Mouse (Mus musculus): ENCODE measurements around the gene 1700019D03Rik. TPM values are rescaled to one million over a fixed set of nuclear protein-coding genes. Genes with fewer than 3 reads are reported as not detected.
"Not testable (repeated sequence)": the region's sequence is repeated elsewhere in the genome, so short reads cannot be mapped to it uniquely, and the experiment has no call there.

1700019D03Rik gene
- total and polyA plus RNA-seq, 3 experiments: 2.3 to 5.3 TPM; not detected in 1

GRCm38 (mm10) chr1:52952551-52953397, 67.2 kb downstream of the 1700019D03Rik start:
- DNase-seq (ENCODE audit: low spot score) (no peak), ATAC-seq (ENCODE audit: extremely low read depth, insufficient number of reproducible peaks, low FRiP score, poor library complexity, severe bottlenecking) (no peak)
- Histone ChIP-seq H3K4me1 (ENCODE audit: insufficient read depth, low read depth, low read length) (no peaks in the 10 kb centered on the region), H3K9me3 (replicated peaks) (no peaks in the 10 kb centered on the region), H3K4me3 (ENCODE audit: low read depth, low read length) (no peak overlapping the region), H3K36me3 (replicated peaks) (no peaks in the 10 kb centered on the region), H3K27me3 (ENCODE audit: insufficient read depth, low read length) (peaks cover 12% of the 10 kb centered on the region)
- TF ChIP-seq POLR2AphosphoS5 (IDR thresholded peaks at IDR 0.05; ENCODE audit: insufficient replicate concordance, low read depth, low read length): no peak

GRCm38 (mm10) chr1:52952143-52952542, 67.8 kb downstream of the 1700019D03Rik start:
- no peak overlapping the region for H3K4me3 ChIP-seq (ENCODE audit: low read depth, low read length)
- TF ChIP-seq TAL1 (conservative IDR thresholded peaks at IDR 0.05; ENCODE audit: low read depth, low read length) (no peak), POLR2AphosphoS5 (IDR thresholded peaks at IDR 0.05; ENCODE audit: insufficient replicate concordance, low read depth, low read length) (no peak), GATA1 (IDR thresholded peaks at IDR 0.05; ENCODE audit: borderline replicate concordance, low read length) (no peak), GATA2 (IDR thresholded peaks at IDR 0.05; ENCODE audit: borderline replicate concordance, low read depth, low read length) (no peak), CTCF (IDR thresholded peaks at IDR 0.05; ENCODE audit: low read depth, low read length) (no peak)
- DNase-seq (ENCODE audit: low spot score) (no peak), ATAC-seq (ENCODE audit: extremely low read depth, insufficient number of reproducible peaks, low FRiP score, poor library complexity, severe bottlenecking) (no peak)
- peaks cover 12% of the 10 kb centered on the region for H3K27me3 ChIP-seq (ENCODE audit: insufficient read depth, low read length)
- no peaks in the 10 kb centered on the region for H3K36me3 ChIP-seq (replicated peaks)
- H3K4me1 ChIP-seq (ENCODE audit: insufficient read depth, low read depth, low read length): no peaks in the 10 kb centered on the region
- H3K9me3 ChIP-seq (replicated peaks): no peaks in the 10 kb centered on the region

- H3K4me1 ChIP-seq (ENCODE audit: insufficient read depth, low read depth, low read length): no peaks in the 10 kb centered on the region
- H3K4me3 ChIP-seq (ENCODE audit: low read depth, low read length): no peak overlapping the region
- TF ChIP-seq GATA2 (IDR thresholded peaks at IDR 0.05; ENCODE audit: borderline replicate concordance, low read depth, low read length): no peak
- no peak for TF ChIP-seq TAL1 (conservative IDR thresholded peaks at IDR 0.05; ENCODE audit: low read depth, low read length)
- TF ChIP-seq GATA1 (IDR thresholded peaks at IDR 0.05; ENCODE audit: borderline replicate concordance, low read length): no peak
- TF ChIP-seq CTCF (IDR thresholded peaks at IDR 0.05; ENCODE audit: low read depth, low read length): no peak
- TF ChIP-seq POLR2AphosphoS5 (IDR thresholded peaks at IDR 0.05; ENCODE audit: insufficient replicate concordance, low read depth, low read length): no peak
- DNase-seq (ENCODE audit: low spot score) (no peak), ATAC-seq (ENCODE audit: extremely low read depth, insufficient number of reproducible peaks, low FRiP score, poor library complexity, severe bottlenecking) (no peak)
- H3K9me3 ChIP-seq (replicated peaks): no peaks in the 10 kb centered on the region
- H3K27me3 ChIP-seq (ENCODE audit: insufficient read depth, low read length): peaks cover 12% of the 10 kb centered on the region; the same call in 1 of the 2 replicates
- H3K36me3 ChIP-seq (replicated peaks): no peaks in the 10 kb centered on the region
Measured at GRCm38 (mm10) chr1:52951146-52951868, 68.7 kb downstream of the 1700019D03Rik start.

- TF ChIP-seq CTCF (IDR thresholded peaks at IDR 0.05; ENCODE audit: low read depth, low read length) (no peak), GATA2 (IDR thresholded peaks at IDR 0.05; ENCODE audit: borderline replicate concordance, low read depth, low read length) (no peak), TAL1 (conservative IDR thresholded peaks at IDR 0.05; ENCODE audit: low read depth, low read length) (no peak), POLR2AphosphoS5 (IDR thresholded peaks at IDR 0.05; ENCODE audit: insufficient replicate concordance, low read depth, low read length) (no peak), GATA1 (IDR thresholded peaks at IDR 0.05; ENCODE audit: borderline replicate concordance, low read length) (no peak)
- H3K9me3 ChIP-seq (replicated peaks): no peaks in the 10 kb centered on the region
- H3K27me3 ChIP-seq (ENCODE audit: insufficient read depth, low read length): peaks cover 9% of the 10 kb centered on the region; the same call in 1 of the 2 replicates
- H3K4me3 ChIP-seq (ENCODE audit: low read depth, low read length): no peak overlapping the region
- ATAC-seq (ENCODE audit: extremely low read depth, insufficient number of reproducible peaks, low FRiP score, poor library complexity, severe bottlenecking): no peak
- no peak for DNase-seq (ENCODE audit: low spot score)
- no peaks in the 10 kb centered on the region for H3K36me3 ChIP-seq (replicated peaks)
- no peaks in the 10 kb centered on the region for H3K4me1 ChIP-seq (ENCODE audit: insufficient read depth, low read depth, low read length)
Measured at GRCm38 (mm10) chr1:52947895-52948294, 72.1 kb downstream of the 1700019D03Rik start.

GRCm38 (mm10) chr1:52939021-52939420, 81.0 kb downstream of the 1700019D03Rik start:
- Histone ChIP-seq H3K27me3 (ENCODE audit: insufficient read depth, low read length) (no peaks in the 10 kb centered on the region), H3K4me1 (ENCODE audit: insufficient read depth, low read depth, low read length) (no peaks in the 10 kb centered on the region), H3K9me3 (replicated peaks) (no peaks in the 10 kb centered on the region), H3K4me3 (ENCODE audit: low read depth, low read length) (no peak overlapping the region), H3K36me3 (replicated peaks) (no peaks in the 10 kb centered on the region)
- TF ChIP-seq TAL1 (conservative IDR thresholded peaks at IDR 0.05; ENCODE audit: low read depth, low read length) (no peak), POLR2AphosphoS5 (IDR thresholded peaks at IDR 0.05; ENCODE audit: insufficient replicate concordance, low read depth, low read length) (no peak), GATA1 (IDR thresholded peaks at IDR 0.05; ENCODE audit: borderline replicate concordance, low read length) (no peak), GATA2 (IDR thresholded peaks at IDR 0.05; ENCODE audit: borderline replicate concordance, low read depth, low read length) (no peak), CTCF (IDR thresholded peaks at IDR 0.05; ENCODE audit: low read depth, low read length) (no peak)
- ATAC-seq (ENCODE audit: extremely low read depth, insufficient number of reproducible peaks, low FRiP score, poor library complexity, severe bottlenecking): no peak
- DNase-seq (ENCODE audit: low spot score): no peak

- TF ChIP-seq POLR2AphosphoS5 (IDR thresholded peaks at IDR 0.05; ENCODE audit: insufficient replicate concordance, low read depth, low read length) (no peak), GATA1 (IDR thresholded peaks at IDR 0.05; ENCODE audit: borderline replicate concordance, low read length) (no peak), GATA2 (IDR thresholded peaks at IDR 0.05; ENCODE audit: borderline replicate concordance, low read depth, low read length) (no peak), TAL1 (conservative IDR thresholded peaks at IDR 0.05; ENCODE audit: low read depth, low read length) (no peak), CTCF (IDR thresholded peaks at IDR 0.05; ENCODE audit: low read depth, low read length) (no peak)
- H3K36me3 ChIP-seq (replicated peaks): no peaks in the 10 kb centered on the region
- H3K4me1 ChIP-seq (ENCODE audit: insufficient read depth, low read depth, low read length): no peaks in the 10 kb centered on the region
- DNase-seq (ENCODE audit: low spot score) (no peak), ATAC-seq (ENCODE audit: extremely low read depth, insufficient number of reproducible peaks, low FRiP score, poor library complexity, severe bottlenecking) (no peak)
- no peak overlapping the region for H3K4me3 ChIP-seq (ENCODE audit: low read depth, low read length)
- H3K27me3 ChIP-seq (ENCODE audit: insufficient read depth, low read length): no peaks in the 10 kb centered on the region
- H3K9me3 ChIP-seq (replicated peaks): no peaks in the 10 kb centered on the region
Measured at GRCm38 (mm10) chr1:52934494-52934893, 85.5 kb downstream of the 1700019D03Rik start.

- not testable (repeated sequence) for H3K9me3 ChIP-seq (replicated peaks); DNase-seq (ENCODE audit: low spot score); ATAC-seq (ENCODE audit: extremely low read depth, insufficient number of reproducible peaks, low FRiP score, poor library complexity, severe bottlenecking); H3K4me1 ChIP-seq (ENCODE audit: insufficient read depth, low read depth, low read length); H3K27me3 ChIP-seq (ENCODE audit: insufficient read depth, low read length); H3K36me3 ChIP-seq (replicated peaks); H3K4me3 ChIP-seq (ENCODE audit: low read depth, low read length)
Measured at GRCm38 (mm10) chr1:52924482-52924881, 95.5 kb downstream of the 1700019D03Rik start.

GRCm38 (mm10) chr1:52918897-52919296, 101.1 kb downstream of the 1700019D03Rik start:
- not testable (repeated sequence) for ATAC-seq (ENCODE audit: extremely low read depth, insufficient number of reproducible peaks, low FRiP score, poor library complexity, severe bottlenecking); H3K4me3 ChIP-seq (ENCODE audit: low read depth, low read length); H3K9me3 ChIP-seq (replicated peaks); H3K27me3 ChIP-seq (ENCODE audit: insufficient read depth, low read length); H3K4me1 ChIP-seq (ENCODE audit: insufficient read depth, low read depth, low read length); DNase-seq (ENCODE audit: low spot score)
- H3K36me3 ChIP-seq (replicated peaks): peaks cover 12% of the 10 kb centered on the region

Measured in G1E (cell line).